Mouse (Mus musculus): ENCODE data around the gene Tmem135.

The Tmem135 gene

DNA sequence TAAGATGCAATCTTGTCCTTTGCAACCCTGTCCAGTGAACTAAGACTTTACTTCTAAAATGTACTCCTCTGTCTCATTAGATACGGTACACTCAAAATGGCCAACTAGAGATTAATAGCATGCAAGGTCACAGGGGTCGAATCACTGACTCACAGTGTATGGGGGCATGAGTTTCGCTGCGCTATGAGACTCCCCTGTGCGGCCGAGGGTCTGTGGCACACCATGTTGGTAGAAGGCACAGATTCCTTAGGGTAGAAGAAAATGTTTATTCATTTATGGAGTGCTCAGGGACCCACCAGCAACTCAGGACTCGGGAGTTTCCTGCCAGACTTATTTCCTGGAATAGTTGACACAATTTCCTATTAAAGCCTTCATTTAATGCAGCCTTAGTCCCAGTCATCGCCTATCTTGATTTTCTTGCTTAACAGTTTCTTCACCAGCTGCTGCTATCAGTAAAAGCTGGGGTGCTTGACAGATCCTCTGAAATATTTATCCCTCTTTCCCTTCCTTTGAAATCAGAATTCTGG is 14.2 kb upstream of the Tmem135 start:
- DNase-seq (ENCODE audit: extremely low read depth, low read depth) = no peak

GRCm38 (mm10) chr7:89417707-89418106 is 13.7 kb upstream of the Tmem135 start:
- DNase-seq (ENCODE audit: extremely low read depth, low read depth) = no peak

DNA sequence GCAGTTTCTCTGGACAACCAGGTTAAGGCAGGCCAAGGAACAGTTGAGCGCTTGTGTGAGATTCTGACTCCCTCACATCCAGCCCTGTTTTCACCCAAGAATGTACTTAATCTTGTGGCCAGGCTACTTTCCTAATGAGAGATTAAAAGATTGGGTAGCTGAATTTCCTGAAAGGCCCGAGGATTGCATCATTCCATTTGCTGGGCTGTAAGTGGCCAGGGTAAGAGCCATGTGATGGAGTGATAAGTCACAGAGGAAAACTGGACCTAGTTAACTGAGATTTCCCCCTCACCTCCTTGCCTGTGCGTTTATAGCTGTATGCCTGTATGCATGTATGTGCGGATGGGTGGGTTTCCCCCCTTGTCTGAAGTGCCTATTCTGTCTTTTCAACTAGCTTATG is 12.0 kb upstream of the Tmem135 start:
- DNase-seq (ENCODE audit: extremely low read depth, low read depth) = no peak

DNA sequence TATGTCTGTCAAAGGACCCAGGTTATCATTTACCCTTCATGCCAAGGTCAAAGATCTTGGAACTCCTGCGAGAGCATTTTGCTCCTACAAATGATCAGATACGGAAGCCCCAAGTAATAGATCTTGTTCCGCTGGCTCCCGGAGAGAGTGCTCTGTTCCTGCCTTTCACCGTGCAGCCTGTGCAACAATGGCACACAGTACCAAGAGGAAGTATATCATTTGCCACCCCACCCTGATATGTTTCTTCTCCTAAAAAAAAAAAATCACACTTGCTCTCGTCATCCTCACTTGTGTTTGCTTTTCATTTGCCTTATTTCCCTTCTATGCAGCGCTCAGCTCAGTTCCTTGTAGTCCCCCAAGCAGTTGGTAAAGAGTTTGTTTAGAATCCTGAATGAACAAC is 8.1 kb upstream of the Tmem135 start:
- no peak for DNase-seq (ENCODE audit: extremely low read depth, low read depth)

DNA sequence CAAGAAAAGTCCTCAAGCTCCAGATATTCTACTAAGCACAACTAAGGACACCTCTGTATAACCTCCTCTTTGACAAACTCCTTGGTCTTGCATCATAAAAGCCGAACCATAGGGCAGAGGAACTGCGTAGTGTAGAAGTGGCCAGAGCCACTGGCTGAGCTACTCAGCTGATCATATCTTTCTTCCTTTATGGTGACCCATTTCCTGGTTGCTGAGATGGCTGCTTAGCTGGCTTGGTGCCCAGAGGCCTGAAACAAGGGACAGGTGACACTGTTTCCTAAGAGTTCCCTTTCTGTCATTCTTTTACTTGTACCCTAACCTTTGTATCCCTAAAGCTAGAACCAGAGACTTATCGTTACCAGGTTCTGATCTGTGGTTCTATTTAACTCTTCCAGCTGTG is 7.3 kb upstream of the Tmem135 start:
- DNase-seq (ENCODE audit: extremely low read depth, low read depth) = no peak

GRCm38 (mm10) chr7:89410294-89410693 is 6.3 kb upstream of the Tmem135 start:
- DNase-seq (ENCODE audit: extremely low read depth, low read depth) = no peak

- no peak for DNase-seq (ENCODE audit: extremely low read depth, low read depth)
Measured at GRCm38 (mm10) chr7:89407006-89407940, 3.3 kb upstream of the Tmem135 start.

DNA sequence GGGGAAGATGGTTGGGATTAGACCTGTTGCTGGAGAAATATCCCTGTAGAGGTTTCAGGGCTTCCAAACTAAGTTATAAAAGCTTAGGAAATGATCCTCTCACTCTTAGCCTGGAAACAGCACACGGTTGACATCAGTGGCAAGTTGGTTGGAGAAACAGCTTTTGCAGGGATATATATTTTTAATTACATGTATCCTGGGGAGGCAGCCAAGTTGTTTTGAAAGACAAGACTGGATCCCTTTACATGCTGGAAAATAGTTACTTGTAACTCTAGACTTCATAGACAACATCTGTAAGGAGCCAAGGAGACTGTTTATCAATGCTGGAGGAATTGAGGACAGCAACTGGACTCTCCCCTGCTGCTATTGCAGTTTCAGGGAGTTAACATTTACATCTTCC is 2.0 kb upstream of the Tmem135 start:
- DNase-seq (ENCODE audit: extremely low read depth, low read depth) = no peak

DNA sequence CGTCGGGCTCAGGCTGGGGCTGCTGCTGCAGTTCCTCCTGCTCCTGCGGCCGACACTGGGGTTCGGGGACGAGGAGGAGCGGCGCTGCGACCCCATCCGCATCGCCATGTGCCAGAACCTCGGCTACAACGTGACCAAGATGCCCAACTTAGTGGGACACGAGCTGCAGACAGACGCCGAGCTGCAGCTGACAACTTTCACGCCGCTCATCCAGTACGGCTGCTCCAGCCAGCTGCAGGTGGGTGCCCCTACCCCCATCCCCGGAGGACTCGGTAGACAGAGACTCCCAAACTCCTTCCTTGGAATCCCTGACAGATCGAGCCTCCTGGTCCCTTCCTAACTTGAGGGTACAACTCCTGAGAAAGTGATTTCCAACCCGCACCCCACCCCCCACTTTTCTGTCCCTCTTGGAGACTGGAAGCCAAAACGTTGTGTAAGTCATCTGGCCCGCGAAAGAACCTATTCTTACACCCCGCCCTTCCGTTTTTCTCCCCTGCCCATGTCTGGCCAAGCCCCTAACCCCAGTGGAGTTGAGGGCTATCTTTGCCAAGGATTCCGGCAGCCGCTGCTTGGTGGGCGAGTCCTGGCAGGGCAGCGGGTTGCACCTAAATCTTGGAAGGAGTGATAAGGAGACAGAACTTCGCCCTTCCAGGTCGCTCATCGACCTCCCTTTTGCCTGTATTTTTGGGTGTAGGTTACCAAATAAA is 865 bp upstream of the Tmem135 start:
- no peak for DNase-seq (ENCODE audit: extremely low read depth, low read depth)

DNA sequence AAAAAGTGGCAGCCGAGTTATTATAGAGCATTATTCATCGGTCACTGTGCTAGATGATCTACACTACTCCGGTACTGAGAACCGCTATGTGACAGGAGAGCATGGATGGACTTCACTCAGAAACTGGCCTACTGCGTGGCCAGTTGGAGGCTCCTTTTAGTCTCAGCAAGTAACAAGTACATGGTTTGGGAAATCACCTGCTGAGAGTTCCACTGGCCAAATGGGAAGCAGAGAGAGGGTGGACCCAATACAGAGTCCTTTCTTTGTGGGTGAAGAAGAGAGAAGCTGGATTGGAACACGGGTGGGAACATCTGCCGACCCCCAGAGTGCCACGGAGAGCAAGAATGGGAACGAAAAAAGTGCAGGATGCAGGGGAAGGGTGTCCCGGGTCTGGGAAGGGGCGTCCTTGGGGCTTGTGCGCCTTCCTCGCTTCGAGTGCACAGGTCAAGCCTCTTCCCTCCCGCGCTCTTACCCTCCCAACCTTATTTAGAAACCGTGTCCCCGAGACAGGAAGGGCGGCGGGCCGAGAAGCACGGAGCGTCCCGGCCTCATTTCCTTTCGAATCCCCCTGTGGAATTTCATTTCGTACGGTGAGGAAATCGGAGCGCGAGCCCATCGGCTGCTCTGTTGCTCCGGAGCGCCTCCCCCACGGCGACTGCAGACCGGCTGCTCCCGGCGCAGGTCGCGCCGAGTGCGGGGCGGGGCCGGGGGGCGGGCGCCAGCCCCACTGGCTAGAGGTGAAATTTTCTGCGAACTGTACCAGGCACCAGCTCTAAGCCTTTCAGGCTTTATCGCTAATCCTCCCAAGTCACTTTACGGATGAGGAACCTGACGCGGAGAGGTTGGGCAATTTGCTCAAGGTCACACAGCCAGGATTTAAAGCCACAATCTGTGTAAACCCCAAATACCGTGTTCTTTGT is 709 bp downstream of the Tmem135 start:
- peak; percentile 73 for DNase-seq (ENCODE audit: extremely low read depth, low read depth)

GRCm38 (mm10) chr7:89401936-89402335 is 2.1 kb downstream of the Tmem135 start:
- no peak for DNase-seq (ENCODE audit: extremely low read depth, low read depth)

DNA sequence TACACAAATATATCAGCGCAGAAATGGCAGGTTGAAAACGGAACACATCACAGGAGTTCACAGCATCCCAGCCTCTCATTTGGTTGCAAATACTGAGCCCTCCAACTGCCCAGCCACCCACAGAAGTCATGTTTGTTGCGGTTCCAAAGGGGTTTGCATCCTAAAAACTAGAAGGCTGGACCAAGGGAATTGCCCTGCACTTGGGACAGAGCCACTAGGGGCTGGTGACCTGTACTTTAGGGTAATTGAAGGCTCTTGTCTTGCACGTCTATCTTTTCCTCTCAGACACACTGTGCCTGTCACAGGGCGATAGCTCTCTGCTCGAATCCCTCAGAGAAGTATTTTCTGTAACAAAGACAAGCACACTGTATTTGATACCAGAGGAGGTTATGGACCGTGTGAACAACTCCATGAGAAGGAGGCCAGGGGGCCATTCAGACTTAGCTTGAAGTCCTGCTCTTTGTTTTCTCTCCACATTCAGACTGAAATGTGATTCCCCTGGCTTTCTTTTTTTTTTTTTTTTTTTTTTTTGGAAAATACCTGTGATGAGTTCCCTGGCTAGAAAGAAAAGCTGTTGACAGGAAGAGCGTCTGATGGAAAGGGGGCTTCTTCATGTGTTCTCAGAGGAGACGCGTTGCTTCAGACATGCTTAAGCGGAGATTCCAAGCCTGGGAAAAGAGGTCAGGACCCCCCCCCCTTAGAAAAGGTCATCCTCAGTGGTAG is 2.7 kb downstream of the Tmem135 start:
- no peak for DNase-seq (ENCODE audit: extremely low read depth, low read depth)

DNA sequence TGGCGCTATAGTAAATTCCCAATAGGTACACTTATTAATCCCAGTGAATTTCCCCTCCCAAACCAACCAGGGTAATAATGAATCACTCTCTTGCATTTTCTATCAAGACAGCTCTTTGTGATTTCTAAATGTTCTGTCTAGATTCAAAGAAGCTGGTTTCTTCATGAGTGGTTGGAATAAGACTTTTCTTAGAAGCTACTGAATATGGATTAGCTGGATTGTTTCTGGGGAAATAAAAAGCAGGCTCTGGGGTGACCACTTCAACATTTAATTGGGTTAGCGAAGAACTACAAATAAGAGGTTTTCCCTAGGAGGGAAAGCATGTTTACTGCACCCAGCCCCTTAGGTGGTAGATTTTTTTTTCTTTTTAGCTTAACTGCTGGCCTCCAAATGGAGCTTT is 3.3 kb downstream of the Tmem135 start:
- no peak for DNase-seq (ENCODE audit: extremely low read depth, low read depth)

DNA sequence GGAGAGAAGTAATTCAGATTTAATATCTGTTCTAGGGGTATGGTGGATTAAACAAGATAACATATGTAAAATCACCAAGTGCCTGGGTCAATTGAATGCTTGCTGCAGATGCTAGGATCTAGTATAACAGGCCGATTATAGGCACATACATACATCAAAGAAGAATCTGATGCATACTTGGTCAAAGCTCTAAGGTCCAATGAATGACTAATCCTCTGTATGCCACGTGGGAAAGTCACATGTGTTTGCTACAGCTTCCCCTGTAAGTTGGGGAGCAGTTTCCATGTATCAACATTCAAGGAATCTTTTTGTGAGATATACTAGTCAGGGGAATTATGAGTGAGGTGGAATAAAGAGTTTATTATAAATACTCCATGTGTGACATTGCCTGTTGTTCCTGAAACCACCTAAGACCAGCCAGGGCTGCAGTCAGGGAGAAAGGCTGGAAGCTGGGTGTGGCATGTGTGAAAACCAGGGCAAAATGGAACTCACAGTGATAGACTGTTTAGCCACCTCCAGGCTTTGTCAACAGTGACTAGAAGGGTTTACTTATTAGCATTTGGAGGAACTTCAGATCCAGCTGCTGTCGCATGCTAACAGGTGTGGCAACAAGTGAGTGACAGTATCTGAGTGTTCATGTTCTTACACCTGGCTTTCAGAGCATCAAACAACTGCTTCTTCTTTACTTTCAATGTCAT is 6.0 kb downstream of the Tmem135 start:
- DNase-seq (ENCODE audit: extremely low read depth, low read depth) = no peak

DNA sequence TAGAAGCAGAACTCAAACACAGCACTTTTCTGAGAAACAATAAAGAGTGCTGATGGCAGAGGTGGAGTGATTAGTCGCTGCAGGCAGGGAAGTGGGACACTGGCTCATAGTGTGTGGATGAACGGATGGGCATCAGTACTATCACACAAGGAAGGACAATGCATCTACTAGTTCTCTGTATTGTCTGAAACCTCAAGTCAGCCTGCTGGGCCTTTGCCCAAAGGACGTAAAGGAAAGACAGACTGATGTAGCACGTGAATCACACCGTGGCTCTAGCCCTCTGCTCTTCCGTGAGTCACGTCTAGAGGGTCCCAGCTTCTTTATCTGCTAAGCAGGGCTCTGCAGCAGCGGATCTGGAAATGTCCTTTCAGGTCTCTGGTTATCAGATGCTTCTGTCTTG is 7.6 kb downstream of the Tmem135 start:
- DNase-seq (ENCODE audit: extremely low read depth, low read depth) = no peak

DNA sequence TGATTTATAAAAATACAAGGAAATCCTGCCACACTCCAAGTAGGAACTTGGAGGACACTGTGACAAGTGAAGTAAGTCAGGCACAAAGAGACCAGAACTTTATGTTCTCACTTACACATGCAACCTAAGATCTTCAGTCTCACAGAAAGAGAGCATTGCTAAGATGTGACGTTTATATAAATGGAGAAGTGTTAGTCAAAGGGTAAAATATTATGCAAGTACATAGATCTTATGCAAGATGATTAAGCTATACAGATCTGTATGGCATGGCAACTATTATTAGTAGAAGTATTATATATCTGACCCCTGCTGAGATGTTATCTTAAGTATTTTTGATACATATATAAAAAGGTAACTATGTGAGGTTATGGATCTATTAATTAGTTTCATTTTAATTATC is 8.6 kb downstream of the Tmem135 start:
- DNase-seq (ENCODE audit: extremely low read depth, low read depth) = no peak

GRCm38 (mm10) chr7:89392825-89393224 is 11.2 kb downstream of the Tmem135 start:
- no peak for DNase-seq (ENCODE audit: extremely low read depth, low read depth)

DNA sequence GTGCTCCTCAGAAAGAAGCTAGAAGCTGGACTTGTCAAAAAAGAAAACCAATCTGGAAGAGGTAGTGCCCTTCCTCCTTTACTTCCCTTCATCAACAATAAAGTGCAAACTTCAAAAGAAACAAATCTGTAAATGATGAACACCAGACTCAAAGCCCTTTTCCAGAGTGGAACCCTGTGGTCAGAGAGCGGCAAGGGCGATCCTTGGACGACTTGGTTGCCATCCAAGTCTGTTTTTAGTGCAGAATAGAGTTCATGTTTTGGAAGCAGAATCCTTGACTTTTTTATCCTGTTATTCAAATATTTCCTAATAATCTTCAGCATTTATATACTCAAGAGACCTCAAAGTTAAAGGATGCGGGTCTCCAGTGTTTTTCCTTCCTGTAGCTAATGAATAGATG is 11.6 kb downstream of the Tmem135 start:
- no peak for DNase-seq (ENCODE audit: extremely low read depth, low read depth)

GRCm38 (mm10) chr7:89391831-89392230 is 12.2 kb downstream of the Tmem135 start:
- DNase-seq (ENCODE audit: extremely low read depth, low read depth) = no peak

- no peak for DNase-seq (ENCODE audit: extremely low read depth, low read depth)
Measured at GRCm38 (mm10) chr7:89391281-89391680, 12.7 kb downstream of the Tmem135 start.
